Mouse (Mus musculus): ENCODE data around the gene Kpna7.
"Not testable (repeated sequence)": the region's sequence is repeated elsewhere in the genome, so short reads cannot be mapped to it uniquely, and the experiment has no call there.

Kpna7 gene

DNA sequence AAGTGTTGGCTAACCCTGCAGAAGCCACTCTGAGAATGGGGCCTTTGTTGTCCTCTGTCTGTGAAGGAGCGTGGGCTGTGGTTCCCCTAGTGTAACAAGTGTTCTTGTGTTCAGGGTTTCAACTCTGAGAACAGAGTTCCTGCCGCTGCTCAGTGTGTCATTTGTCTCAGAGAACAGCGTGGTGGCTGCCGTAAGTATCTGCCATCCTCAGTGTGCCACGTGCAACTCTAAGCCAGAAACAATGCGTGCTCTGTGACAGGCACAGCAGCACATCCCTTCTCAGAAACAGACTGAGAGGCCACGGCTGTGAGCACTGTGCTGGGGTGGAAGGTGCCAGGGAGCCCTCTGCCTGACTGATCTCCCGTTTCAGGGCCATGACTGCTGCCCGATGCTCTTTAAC lies 20.5 kb upstream of the Kpna7 start:
- DNase-seq (ENCODE audit: extremely low read depth, low read depth, low spot score) = no peak

- DNase-seq (ENCODE audit: extremely low read depth, low read depth, low spot score) = no peak
Measured at GRCm38 (mm10) chr5:145102706-145103105, 18.9 kb upstream of the Kpna7 start.

DNA sequence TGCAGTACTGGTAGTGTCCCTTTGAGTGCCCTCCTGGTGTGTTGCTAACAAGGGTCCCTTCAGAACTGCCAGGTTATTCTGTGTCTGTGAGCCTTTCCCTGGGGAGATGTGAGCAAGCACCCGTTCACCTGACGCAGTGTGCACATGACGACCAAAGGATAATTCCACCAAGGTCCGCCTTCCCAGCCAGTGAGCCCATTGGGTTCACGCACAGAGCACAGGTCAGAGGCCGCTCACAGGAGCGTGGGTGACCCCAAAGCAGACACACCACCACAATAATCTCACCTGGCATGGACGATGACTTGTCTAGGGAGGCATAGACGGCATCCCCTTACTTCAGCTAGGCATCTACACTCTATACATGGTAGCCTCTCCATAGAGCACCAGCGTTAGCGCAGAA lies 17.6 kb upstream of the Kpna7 start:
- DNase-seq (ENCODE audit: extremely low read depth, low read depth, low spot score) = not testable (repeated sequence)

- no peak for DNase-seq (ENCODE audit: extremely low read depth, low read depth, low spot score)
Measured at GRCm38 (mm10) chr5:145100960-145101359, 17.1 kb upstream of the Kpna7 start.

GRCm38 (mm10) chr5:145098340-145098821 lies 14.6 kb upstream of the Kpna7 start:
- no peak for DNase-seq (ENCODE audit: extremely low read depth, low read depth, low spot score)

- DNase-seq (ENCODE audit: extremely low read depth, low read depth, low spot score) = no peak
Measured at GRCm38 (mm10) chr5:145096195-145096594, 12.4 kb upstream of the Kpna7 start.

DNA sequence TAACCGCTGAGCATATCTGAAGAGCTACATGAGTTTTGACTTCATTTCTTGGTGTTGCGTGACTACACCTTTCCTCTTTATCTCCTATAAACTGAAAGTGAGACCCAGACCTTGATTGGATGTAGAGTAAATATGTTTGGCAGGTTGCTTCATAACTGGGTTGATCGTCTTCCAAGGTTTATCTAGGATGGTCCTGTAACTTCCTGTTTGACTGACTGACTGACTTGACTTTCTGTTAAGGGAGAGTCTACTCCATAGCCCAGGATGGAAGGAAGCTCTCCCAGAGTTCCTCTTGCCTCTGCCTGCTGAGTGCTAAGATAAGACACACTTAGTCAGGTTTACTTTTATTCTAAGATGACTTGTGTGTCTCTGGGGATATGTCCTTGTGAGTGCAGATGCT lies 6.0 kb upstream of the Kpna7 start:
- DNase-seq (ENCODE audit: extremely low read depth, low read depth, low spot score) = no peak

- no peak for DNase-seq (ENCODE audit: extremely low read depth, low read depth, low spot score)
Measured at GRCm38 (mm10) chr5:145088186-145088585, 4.4 kb upstream of the Kpna7 start.

DNA sequence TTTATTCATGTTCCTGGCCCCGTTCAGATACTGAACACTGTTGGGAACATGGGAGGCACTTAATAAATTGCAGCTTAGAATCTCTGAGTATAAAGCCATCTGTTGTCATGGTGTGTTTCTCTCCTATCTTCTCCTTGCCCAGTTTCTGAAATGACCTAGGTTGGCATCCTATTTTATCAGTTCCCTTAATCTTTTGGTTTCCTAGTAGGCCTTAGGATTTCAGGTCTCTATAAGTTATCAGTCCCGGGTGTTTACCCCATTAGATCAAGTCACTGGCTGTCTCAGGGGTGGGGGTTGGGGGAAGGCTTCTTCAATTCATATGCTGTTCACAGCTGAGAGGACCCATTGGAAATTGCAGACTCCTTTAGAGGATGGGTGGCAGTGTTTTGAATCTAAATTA lies 992 bp upstream of the Kpna7 start:
- DNase-seq (ENCODE audit: extremely low read depth, low read depth, low spot score) = no peak

DNA sequence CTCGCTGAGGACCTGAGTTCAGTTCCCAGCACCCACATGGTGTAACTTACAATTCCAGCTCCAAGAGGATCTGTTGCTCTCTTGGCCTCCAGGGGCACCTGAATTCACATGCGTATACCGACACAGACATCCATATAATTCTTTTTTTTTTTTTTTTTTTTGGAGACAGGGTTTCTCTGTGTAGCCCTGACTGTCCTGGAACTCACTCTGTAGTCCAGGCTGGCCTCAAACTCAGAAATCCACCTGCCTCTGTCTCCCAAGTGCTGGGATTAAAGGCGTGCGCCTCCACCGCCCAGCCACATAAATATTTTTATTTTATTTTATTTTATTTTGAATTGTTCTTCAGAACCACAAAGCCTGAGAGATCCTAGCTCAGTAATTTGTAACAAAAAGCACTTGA lies 629 bp downstream of the Kpna7 start:
- DNase-seq (ENCODE audit: extremely low read depth, low read depth, low spot score) = not testable (repeated sequence)

GRCm38 (mm10) chr5:145081866-145082613 lies 1.8 kb downstream of the Kpna7 start:
- DNase-seq (ENCODE audit: extremely low read depth, low read depth, low spot score) = no peak

DNA sequence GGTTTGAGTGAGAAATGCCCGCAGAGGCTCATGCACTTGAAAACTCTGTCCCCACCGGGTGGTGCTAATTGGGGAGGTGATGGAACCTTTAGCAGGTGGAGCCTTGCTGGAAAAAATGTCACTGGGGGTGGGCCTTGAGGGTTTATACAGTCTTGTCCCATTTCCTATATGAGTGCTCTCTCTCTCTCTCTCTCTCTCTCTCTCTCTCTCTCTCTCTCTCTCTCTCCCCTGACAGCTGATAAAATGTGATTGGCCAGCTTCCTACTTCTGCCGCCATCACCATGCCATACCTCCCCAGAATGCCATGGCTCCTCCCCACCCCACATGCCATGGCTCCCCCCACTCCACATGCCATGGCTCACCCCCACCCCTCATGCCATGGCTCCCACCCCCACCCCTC lies 8.7 kb downstream of the Kpna7 start:
- DNase-seq (ENCODE audit: extremely low read depth, low read depth, low spot score) = no peak

GRCm38 (mm10) chr5:145071342-145071741 lies 12.5 kb downstream of the Kpna7 start:
- no peak for DNase-seq (ENCODE audit: extremely low read depth, low read depth, low spot score)

DNA sequence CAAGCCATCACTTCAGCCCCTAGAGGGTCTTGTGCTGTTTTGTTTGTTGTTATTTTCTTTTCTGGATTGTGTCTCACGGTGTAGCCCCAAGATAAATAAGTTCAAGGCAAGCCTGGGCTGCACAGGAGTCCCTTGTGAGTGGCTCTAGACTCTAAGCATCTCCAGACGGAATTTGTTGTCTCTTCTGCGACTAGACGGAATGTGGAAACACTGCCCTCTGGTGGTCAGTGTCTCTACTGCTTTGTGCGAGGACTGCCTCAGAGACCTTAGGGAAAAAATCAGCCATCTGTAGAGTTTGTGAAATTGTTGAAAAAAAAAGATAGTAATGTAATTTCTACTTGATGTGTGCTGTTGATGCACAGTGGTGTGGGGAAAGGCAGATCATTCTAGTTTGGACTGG lies 14.1 kb downstream of the Kpna7 start:
- no peak for DNase-seq (ENCODE audit: extremely low read depth, low read depth, low spot score)

DNA sequence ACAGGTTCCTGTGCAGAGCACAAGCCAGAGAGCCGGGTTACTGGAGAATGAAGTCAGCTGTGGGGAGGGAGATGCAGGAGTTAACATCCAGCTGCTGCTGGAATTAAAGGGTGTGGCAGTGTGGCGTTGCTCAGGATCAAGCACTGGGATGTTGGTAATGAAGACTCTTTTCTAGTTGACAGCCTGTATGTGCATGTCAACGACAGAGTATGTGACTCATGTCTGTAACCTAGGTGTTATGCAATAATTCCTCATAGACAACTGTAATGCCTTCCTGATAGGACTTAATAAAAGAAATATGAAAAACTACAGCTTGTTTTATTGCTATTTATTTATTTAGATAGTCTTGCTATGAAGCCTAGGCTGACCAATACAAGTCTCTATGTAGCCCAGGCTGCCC lies 15.0 kb downstream of the Kpna7 start:
- DNase-seq (ENCODE audit: extremely low read depth, low read depth, low spot score) = no peak

DNA sequence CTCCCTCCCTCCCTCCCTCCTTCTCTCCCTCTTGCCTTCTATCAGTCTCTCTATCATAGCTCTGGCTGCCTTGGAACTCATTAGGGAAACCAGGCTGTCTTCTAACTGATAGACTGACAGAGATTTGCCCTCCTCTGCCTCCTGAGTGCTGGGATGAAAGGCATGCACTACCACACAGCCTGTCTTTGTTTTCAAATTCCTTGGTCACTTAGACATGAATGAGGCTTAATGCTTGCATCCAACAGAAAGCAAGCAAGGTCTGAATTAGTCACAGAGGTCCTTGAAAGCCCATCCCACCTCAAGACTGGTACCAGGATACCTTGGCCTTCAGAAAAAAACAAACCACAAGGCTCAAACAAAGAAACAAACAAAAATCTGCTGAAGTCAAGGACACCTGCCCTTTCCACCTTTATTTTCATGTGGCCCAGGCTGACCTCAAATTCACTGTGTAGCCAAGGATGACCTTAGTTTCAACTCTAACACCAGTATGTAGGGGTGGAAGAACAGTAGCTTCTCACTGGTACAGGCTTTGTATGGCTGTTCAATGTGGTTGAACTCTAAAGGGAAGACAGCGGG lies 19.0 kb downstream of the Kpna7 start:
- no peak for DNase-seq (ENCODE audit: extremely low read depth, low read depth, low spot score)

DNA sequence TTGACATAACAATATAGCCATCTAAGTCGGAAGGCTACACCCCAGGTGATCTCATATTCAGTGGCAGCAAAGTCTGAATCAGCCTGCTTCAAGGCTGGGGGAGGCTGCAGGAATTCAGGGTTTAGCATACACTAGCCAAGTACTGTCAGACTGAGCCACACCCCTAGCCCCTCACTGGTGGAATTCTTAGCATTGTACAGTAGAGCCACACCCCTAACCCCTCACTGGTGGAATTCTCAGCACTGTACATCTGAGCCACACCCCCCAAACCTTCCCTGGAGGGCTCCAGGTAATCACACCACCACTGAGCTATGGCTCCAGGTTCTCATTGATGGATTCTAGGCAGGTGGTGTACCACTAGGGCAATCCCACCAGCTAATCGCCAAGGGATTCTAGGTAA lies 24.3 kb downstream of the Kpna7 start:
- DNase-seq (ENCODE audit: extremely low read depth, low read depth, low spot score) = no peak

GRCm38 (mm10) chr5:145058722-145059121 lies 25.1 kb downstream of the Kpna7 start:
- no peak for DNase-seq (ENCODE audit: extremely low read depth, low read depth, low spot score)

DNA sequence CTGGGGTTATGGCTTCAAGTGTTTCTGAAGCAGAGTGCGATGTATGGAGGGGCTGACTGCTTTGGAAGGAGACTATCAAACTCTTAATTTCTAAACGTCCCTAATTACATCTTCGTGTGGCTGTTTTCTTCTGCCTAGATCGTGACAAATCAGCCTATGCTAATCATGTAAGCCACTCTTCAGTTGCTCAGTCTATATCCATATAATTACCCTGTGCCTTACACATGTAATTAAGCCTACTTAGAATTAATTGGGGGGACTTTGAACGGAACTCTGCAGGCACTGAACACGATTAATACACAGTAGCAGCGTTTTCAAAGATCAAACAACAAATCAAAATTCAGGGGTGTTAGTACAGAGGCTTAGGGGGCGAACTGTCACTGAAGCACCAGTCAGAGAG lies 25.9 kb downstream of the Kpna7 start:
- no peak for DNase-seq (ENCODE audit: extremely low read depth, low read depth, low spot score)

DNA sequence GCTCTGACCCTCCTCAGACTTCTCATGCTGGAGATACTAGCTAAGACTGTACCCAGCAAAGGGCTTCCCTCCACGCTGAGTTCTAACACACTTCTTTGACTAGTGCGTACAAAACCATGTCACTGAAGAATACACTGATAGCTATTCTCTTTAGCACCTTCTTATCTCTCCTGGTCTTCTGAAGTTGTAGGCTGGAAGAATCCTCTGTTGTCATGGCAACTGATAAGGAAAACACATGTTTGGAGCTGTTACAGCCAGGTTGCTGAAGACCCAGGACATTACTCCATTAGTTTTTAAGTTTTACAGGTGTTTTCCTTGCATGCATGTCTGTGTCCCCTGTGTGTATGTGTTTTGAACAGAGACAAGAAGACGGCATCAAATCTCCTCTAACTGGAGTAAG lies 29.6 kb downstream of the Kpna7 start:
- not testable (repeated sequence) for DNase-seq (ENCODE audit: extremely low read depth, low read depth, low spot score)

DNA sequence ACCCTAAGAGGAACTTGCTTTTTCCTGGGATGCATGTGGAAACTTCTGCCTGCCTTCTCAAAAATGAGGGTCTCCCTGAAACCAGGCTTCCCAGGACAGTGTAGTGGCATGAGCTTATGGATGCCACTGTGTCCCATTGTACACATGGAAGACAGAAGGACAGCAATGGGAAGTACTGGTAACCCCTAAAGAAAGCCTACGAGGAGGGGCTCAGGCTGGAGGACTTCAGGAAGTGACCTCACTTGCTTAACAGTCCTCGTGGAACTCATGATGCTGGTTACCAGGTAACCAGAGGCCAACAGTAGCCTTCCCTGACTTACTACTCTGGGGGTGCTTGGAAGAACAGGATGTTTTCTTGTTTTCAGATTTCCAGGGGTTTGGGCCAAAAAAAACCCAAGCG lies 41.1 kb downstream of the Kpna7 start, which contains the start of gene 1700018F24Rik:
Gene 1700018F24Rik (plus strand): TSS at position 301 of the 400 bp plus-strand sequence.
- not testable (repeated sequence) for DNase-seq (ENCODE audit: extremely low read depth, low read depth, low spot score)

- DNase-seq (ENCODE audit: extremely low read depth, low read depth, low spot score) = no peak
Measured at GRCm38 (mm10) chr5:145041628-145042027, 42.2 kb downstream of the Kpna7 start.

- not testable (repeated sequence) for DNase-seq (ENCODE audit: extremely low read depth, low read depth, low spot score)
Measured at GRCm38 (mm10) chr5:145032391-145032790, 51.4 kb downstream of the Kpna7 start, which contains the start of gene Gm4871. TSS of gene Gm4871 (minus strand) at chr5:145032754.

All from fat pad, adult 2 months (tissue).